Mouse (Mus musculus): ENCODE data around the gene Rnase12.
A peak's percentile ranks its signal among the peaks of the same experiment; 100 is the strongest.
"Not testable (repeated sequence)": the region's sequence is repeated elsewhere in the genome, so short reads cannot be mapped to it uniquely, and the experiment has no call there.

Rnase12 gene

DNA sequence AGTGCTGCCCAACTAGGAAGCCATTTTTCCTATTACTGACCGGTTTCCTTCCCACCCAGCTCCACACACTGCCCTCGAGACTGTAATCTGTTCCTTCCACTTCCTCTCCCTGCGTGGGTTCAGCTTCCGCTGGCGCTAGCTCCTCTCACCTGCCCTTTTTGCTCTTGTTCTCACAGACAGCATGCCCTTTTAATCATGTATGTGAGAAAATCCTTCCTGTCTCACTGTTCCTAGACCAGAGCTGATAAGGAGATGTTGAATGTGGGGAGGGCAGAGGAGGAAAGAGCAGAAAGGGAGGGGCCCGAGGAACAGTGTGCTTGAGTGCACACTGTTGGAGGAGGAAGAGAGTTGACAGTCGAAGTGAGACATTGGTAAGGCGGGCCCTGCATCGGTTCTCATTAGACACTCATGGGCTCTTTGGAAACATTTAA is at the start of gene Rnase12:
Gene Rnase12 (minus strand): TSS at position 261 of the 431 bp plus-strand sequence.
- no peak for DNase-seq (ENCODE audit: low read depth)

DNA sequence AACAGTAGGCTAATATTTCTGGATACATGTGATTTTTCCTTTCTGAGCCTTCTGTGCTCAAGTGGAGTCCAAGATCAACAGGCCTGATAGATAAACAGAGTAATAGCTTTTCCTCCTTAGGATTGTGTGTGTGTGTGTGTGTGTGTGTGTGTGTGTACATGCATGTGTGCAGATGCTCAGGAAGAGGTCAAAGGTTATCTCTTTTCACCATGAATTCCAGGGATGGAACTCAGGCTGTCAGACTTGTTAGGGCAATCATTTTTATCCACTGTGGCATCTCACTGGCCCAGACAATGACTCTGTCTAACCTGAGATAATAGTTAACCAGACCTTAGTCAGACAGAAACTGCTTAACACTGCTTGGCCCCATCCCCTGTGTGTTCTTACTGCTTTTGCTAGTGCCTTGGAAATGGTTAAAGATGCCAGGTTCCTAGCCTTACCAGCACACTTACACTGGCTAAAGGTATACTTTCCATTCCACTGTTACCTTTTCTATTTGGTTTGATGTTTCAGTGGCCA is 49.0 kb upstream of the Rnase12 start:
- no peak for DNase-seq (ENCODE audit: low read depth)

GRCm38 (mm10) chr14:51104366-51104765 is 46.9 kb upstream of the Rnase12 start:
- DNase-seq (ENCODE audit: low read depth): no peak

- peak; percentile 66 for DNase-seq (ENCODE audit: low read depth)
Observed at GRCm38 (mm10) chr14:51103217-51103616, 45.8 kb upstream of the Rnase12 start.

GRCm38 (mm10) chr14:51101284-51101683 is 43.8 kb upstream of the Rnase12 start:
- no peak for DNase-seq (ENCODE audit: low read depth)

- no peak for DNase-seq (ENCODE audit: low read depth)
Observed at GRCm38 (mm10) chr14:51098921-51099320, 41.5 kb upstream of the Rnase12 start.

DNA sequence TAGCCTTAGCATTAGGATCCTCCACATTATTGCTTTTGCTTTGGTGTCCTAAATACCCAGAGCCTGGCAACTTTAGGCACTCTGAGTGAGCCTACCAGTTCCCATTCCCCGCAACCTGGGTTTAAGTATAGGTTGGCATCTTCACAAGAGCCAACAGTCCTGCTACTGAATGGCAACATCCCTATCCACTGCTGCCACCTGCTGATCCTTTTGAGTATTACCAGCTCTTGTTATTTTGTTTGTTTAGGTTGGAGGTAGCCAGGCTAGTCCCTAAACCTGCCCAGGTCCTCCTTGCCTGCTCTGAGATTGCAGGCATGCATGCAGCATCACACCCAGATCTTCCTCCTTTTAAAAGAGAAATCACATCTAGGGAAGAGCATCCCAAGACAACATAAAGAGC is 40.8 kb upstream of the Rnase12 start:
- not testable (repeated sequence) for DNase-seq (ENCODE audit: low read depth)

DNA sequence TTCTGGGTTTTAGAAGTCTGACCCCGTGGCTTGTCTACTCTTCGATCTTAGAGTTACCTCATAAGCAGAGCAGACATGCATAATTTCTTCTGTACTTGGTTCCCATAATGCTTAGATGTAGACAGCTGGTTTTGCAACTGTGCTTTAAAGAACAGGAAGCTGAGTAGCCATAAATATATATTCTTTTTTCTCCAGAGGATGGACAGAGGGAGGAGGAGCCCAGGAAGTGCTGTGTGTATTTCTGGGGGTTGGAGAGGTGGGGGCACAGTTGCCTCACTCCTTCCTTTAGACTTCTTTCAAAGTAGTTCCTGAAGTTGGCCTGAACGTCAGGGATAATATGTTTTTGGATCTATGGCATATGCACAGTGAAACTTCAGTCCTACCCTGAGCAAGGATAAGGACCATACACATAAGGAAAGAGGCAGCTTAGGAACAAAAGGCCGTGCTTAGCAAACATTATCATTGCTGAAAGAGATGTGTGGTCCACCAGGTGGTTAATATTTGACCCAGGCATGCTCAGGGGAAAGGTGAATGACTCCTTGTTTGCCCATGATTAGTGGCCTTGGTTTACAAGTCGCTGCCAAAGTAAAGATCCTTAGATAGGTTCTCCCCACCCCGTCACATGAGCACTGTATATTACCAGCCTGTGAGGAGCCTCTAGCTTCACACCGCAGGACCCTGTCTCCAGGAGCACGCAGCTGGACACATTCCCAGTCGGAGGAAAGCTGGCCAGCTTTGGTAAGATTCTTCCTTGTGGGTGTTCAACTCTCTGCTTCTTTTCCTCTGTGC is 38.5 kb upstream of the Rnase12 start:
- no peak for DNase-seq (ENCODE audit: low read depth)

- no peak for DNase-seq (ENCODE audit: low read depth)
Observed at GRCm38 (mm10) chr14:51094921-51095320, 37.5 kb upstream of the Rnase12 start.

DNA sequence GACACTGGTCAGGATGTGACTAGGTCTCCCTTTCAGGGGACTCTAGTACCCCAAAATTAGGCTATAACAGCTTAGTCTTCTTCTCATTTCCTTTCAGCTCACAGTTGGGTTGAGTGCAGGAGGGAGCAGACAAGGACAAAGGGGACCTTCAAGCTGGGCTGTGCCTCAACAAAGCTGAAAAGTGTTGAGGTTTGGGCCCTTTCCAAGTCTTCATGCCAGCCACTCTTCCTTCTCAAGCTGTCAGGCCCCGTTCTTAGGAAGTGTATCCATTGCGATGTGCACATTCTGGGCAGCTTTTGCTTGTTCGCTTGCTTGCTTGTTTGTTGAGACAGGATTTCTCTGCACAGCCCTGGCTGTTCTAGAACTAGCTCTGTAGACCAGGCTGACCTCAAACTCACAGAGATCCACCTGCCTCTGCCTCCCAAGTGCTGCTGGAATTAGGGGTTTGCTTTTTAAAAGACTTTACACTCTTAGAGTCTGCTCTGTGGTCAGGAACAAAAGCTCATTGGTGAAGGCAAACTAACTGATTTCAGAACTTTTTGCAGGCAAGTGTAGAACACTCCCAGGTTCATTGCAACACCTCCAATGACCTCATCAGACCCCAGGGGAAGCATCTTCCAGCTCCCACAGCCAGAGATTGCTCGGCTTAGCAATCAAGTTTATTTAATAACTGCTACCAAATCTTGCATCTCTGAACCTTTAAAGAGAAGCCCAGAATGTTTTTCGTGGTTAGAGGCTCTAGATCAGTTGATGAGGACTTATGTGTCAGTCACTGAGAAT is 36.8 kb upstream of the Rnase12 start:
- no peak for DNase-seq (ENCODE audit: low read depth)

GRCm38 (mm10) chr14:51093496-51093895 is 36.0 kb upstream of the Rnase12 start:
- DNase-seq (ENCODE audit: low read depth): no peak

GRCm38 (mm10) chr14:51092073-51092620 is 34.7 kb upstream of the Rnase12 start:
- no peak for DNase-seq (ENCODE audit: low read depth)

GRCm38 (mm10) chr14:51090921-51091900 is 33.8 kb upstream of the Rnase12 start, which contains the start of the genes Rnase4 and Ang:
Rnase4 (plus strand) TSS chr14:51091077.
Ang (plus strand) TSS chr14:51091150.
- no peak for DNase-seq (ENCODE audit: low read depth)

- peak; percentile 74 for DNase-seq (ENCODE audit: low read depth)
Observed at GRCm38 (mm10) chr14:51090077-51090781, 32.8 kb upstream of the Rnase12 start.

DNA sequence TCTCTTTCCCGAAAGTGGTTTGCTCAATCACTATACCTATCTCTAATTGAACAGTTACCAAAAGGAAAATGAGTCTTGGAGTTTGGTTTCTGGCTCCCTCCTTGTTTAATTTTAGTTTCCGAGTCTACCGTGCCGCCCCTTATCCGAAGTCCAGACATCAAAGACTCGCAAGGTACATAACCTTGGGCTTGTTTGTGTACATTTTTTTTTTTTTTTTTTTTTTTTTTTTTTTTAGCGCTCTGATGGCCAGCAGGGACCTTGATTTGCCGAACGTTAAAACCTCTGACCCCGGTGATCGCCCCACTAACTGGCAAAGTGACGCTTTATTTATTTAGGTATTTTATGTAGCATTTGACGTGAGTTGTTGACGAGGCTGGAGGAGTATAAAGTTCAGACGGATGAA is 32.2 kb upstream of the Rnase12 start:
- no peak for DNase-seq (ENCODE audit: low read depth)

- DNase-seq (ENCODE audit: low read depth): peak; percentile 98
Observed at GRCm38 (mm10) chr14:51088970-51089673, 31.7 kb upstream of the Rnase12 start.

GRCm38 (mm10) chr14:51088166-51088969 is 30.9 kb upstream of the Rnase12 start:
- DNase-seq (ENCODE audit: low read depth): peak; percentile 76

DNA sequence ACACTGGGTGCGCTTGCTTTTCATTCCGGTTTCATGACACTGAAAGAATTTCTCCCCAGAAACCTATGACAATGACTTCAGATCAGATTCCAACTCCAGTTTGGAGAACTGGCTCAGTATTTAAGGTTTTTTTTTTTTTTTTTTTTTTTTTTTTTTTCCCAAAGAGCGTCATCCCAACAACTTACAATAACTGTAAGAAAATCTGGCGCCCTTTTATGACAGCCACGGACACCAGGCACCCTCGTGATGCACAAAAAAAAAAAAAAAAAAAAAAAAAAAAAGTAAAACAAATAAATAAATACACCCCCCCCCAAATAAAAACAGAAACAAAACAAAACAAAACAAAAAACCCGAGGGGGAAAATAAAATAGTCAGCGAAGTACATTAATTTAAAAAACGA is 30.3 kb upstream of the Rnase12 start:
- DNase-seq (ENCODE audit: low read depth): no peak

DNA sequence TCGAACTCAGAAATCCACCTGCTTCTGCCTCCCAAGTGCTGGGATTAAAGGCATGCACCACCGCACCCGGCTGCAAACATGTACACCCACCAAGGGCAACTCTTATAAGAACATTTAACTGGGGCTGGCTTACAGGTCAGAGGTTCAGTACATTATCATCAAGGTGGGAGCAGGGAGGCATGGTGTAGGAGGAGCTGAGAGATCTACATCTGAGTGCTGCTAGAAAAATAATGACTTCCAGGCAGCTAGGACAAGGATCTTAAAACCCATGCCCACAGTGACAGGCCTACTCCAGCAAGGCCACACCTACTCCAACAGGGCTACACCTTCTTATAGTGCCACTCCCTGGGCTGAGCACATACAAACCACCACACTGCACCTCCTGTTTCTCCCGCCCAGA is 28.4 kb upstream of the Rnase12 start:
- DNase-seq (ENCODE audit: low read depth): no peak

Measured in c-Kit-positive CD71-positive TER-119-negative erythroid progenitor cells, embryonic 14.5 days (primary cell).